Mouse (Mus musculus): Measurements from ENCODE around the gene Tsks.

DNA sequence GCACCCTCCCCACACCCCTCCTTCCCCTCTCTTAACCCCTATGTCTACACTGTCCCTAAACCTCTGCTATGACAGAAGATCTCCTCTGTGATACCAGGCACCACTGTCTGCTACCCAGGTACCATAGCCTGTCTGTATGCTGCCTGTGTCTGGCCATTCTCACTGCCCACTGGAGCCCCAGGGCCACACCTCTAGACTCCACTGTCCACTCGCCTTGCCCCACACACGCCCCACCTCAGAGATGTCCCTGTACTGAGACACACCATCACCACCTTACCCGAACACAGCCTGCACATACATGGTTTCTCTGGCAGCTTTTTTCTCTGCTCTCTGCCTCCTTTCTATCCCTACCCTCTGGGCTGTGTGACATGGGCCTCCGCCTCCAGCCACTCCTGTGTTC lies 26.1 kb upstream of the Tsks start:
- TF ChIP-seq CTCF (IDR thresholded peaks at IDR 0.05; ENCODE audit: low read depth) (no peak), EP300 (optimal IDR thresholded peaks at IDR 0.05) (no peak)

All from stomach, postnatal 0 days (tissue).